11 mouse cellular contexts compared by ENCODE assay signal in genomic region chr4:133634043-133634410, GRCm38 (mm10). TPM values are rescaled to one million over a fixed set of nuclear protein-coding genes. Genes with fewer than 3 reads are reported as not detected.
DNase-seq lines count a peak whose midpoint lies in the region; ATAC-seq lines count a peak whose summit lies in the region.
"Had no signal": no experiment of that assay in that cellular context is flagged by ENCODE, and none has a peak within 500 bp of the region (broad histone marks: within the 10 kb centered on the region; RNA-seq: fewer than 3 reads in every experiment).

No protein-coding gene starts in this region.

- intact Hi-C loops in left cerebral cortex, postnatal 36 days (cut with DNase I), result no loop called here

- no peak overlapping the region for H3K27ac ChIP-seq in lung, embryonic 15.5 days
- no peak overlapping the region for H3K27ac ChIP-seq in liver, embryonic 13.5 days
- H3K27ac ChIP-seq: limb, embryonic 15.5 days; macrophage had no signal

- 75% methylated on average over 5 of the region's 5 CpGs for WGBS in lung, embryonic 15.5 days
- WGBS in liver, embryonic 13.5 days (ENCODE audit: insufficient replicate concordance), result 71% methylated on average over 5 of the region's 5 CpGs

- peaks cover 27% of the 10 kb centered on the region for H3K4me1 ChIP-seq in lung, embryonic 15.5 days
- peaks cover 40% of the 10 kb centered on the region for H3K4me1 ChIP-seq in liver, embryonic 13.5 days (replicated peaks)

- H3K9me3 ChIP-seq in lung, embryonic 15.5 days, result no peaks in the 10 kb centered on the region
- H3K9me3 ChIP-seq in liver, embryonic 13.5 days (replicated peaks), result no peaks in the 10 kb centered on the region
- H3K9me3 ChIP-seq: G1E; limb, embryonic 15.5 days had no signal

- H3K4me3 ChIP-seq in lung, embryonic 15.5 days, result no peak overlapping the region
- H3K4me3 ChIP-seq in liver, embryonic 13.5 days (replicated peaks), result peak overlapping the region; percentile 76; the same call in 1 of the 2 replicates

- no peak overlapping the region for H3K4me2 ChIP-seq in lung, embryonic 15.5 days
- H3K4me2 ChIP-seq in liver, embryonic 13.5 days, result peak overlapping the region; percentile 84

- H3K9ac ChIP-seq in lung, embryonic 15.5 days, result 0 out of 2 replicates have a peak overlapping the region, but pooled peaks have one; percentile 89
- peak overlapping the region; percentile 82; the same call in 1 of the 2 replicates for H3K9ac ChIP-seq in liver, embryonic 13.5 days
- H3K9ac ChIP-seq: limb, embryonic 15.5 days had no signal

- ATAC-seq in lung, embryonic 15.5 days (ENCODE audit: borderline replicate concordance, extremely low read depth, low FRiP score, low TSS enrichment), result no peak
- ATAC-seq in liver, embryonic 13.5 days (ENCODE audit: low read depth), result no peak

- H3K36me3 ChIP-seq in lung, embryonic 15.5 days, result no peaks in the 10 kb centered on the region
- H3K36me3 ChIP-seq in liver, embryonic 13.5 days, result no peaks in the 10 kb centered on the region
- H3K36me3 ChIP-seq: limb, embryonic 15.5 days had no signal

- peak; percentile 79 for DNase-seq in heart, adult 11 months
- no peak for DNase-seq in heart, adult 18-20 months
- no peak for DNase-seq in lung, postnatal 10 days
- DNase-seq in ES-CJ7 (ENCODE audit: low read depth, low spot score), result peak; percentile 71
- no peak for DNase-seq in liver, embryonic 13.5 days
- DNase-seq in thymus, postnatal 14 days, result no peak
- DNase-seq in left cerebral cortex, postnatal 36 days (ENCODE audit: low spot score in 2 of 2), result no peak

- no peaks in the 10 kb centered on the region for H3K27me3 ChIP-seq in lung, embryonic 15.5 days
- H3K27me3 ChIP-seq in liver, embryonic 13.5 days, result no peaks in the 10 kb centered on the region
- H3K27me3 ChIP-seq: limb, embryonic 15.5 days had no signal

RNA-seq across cellular contexts. Expression of gene Zdhhc18, which starts 15.9 kb away (rescaled TPM):
- total RNA-seq in heart, adult 18-20 months (2021), result 10 to 100 TPM; 20.9 to 31.7 TPM
- 6.2 and 7.7 TPM in 2 replicates for polyA plus RNA-seq in lung, embryonic 15.5 days (2015; fragmentation: Nextera tagmentation; extraction: Ambion mirVana)
- 1.0 and 1.1 TPM in 2 replicates for polyA plus RNA-seq in liver, embryonic 13.5 days (2015; fragmentation: Nextera tagmentation; extraction: Ambion mirVana)
- 10 to 100 TPM; 37.6 to 40.6 TPM for total RNA-seq in left cerebral cortex, postnatal 36 days (2021)

RNA-seq across cellular contexts. Expression of gene Sfn, which starts 32.1 kb away (rescaled TPM):
- total RNA-seq in heart, adult 18-20 months (2021), result 1 to 10 TPM; 1.0 to 1.4 TPM
- 17.7 and 20.9 TPM in 2 replicates for polyA plus RNA-seq in lung, embryonic 15.5 days (2015; fragmentation: Nextera tagmentation; extraction: Ambion mirVana)
- 0.77 and 0.92 TPM in 2 replicates for polyA plus RNA-seq in liver, embryonic 13.5 days (2015; fragmentation: Nextera tagmentation; extraction: Ambion mirVana)
- total RNA-seq in left cerebral cortex, postnatal 36 days (2021), result 1 to 10 TPM; 1.9 to 2.5 TPM

RNA-seq across cellular contexts. Expression of gene Pigv, which starts 38.4 kb away (rescaled TPM):
- 10 to 100 TPM; 12.5 to 12.7 TPM for total RNA-seq in heart, adult 18-20 months (2021)
- 18.4 and 20.2 TPM in 2 replicates for polyA plus RNA-seq in lung, embryonic 15.5 days (2015; fragmentation: Nextera tagmentation; extraction: Ambion mirVana)
- polyA plus RNA-seq in liver, embryonic 13.5 days (2015; fragmentation: Nextera tagmentation; extraction: Ambion mirVana), result 5.8 and 7.3 TPM in 2 replicates
- 1 to 10 TPM; 8.3 to 9.6 TPM for total RNA-seq in left cerebral cortex, postnatal 36 days (2021)

RNA-seq across cellular contexts. Expression of gene Gpn2, which starts 49.9 kb away (rescaled TPM):
- 1 to 10 TPM; 7.9 TPM for total RNA-seq in heart, adult 18-20 months (2021)
- polyA plus RNA-seq in lung, embryonic 15.5 days (2015; fragmentation: Nextera tagmentation; extraction: Ambion mirVana), result 20.7 and 20.8 TPM in 2 replicates
- polyA plus RNA-seq in liver, embryonic 13.5 days (2015; fragmentation: Nextera tagmentation; extraction: Ambion mirVana), result 12.5 and 13.5 TPM in 2 replicates
- 10 to 100 TPM in 1 of 2 experiments, 1 to 10 TPM in 1; 9.5 to 10.7 TPM for total RNA-seq in left cerebral cortex, postnatal 36 days (2021)

RNA-seq across cellular contexts. Expression of gene Gpatch3, which starts 59.5 kb away (rescaled TPM):
- 1 to 10 TPM; 3.2 to 3.6 TPM for total RNA-seq in heart, adult 18-20 months (2021)
- polyA plus RNA-seq in lung, embryonic 15.5 days (2015; fragmentation: Nextera tagmentation; extraction: Ambion mirVana), result 6.3 and 9.9 TPM in 2 replicates
- 4.3 and 4.6 TPM in 2 replicates for polyA plus RNA-seq in liver, embryonic 13.5 days (2015; fragmentation: Nextera tagmentation; extraction: Ambion mirVana)
- 10 to 100 TPM in 1 of 2 experiments, 1 to 10 TPM in 1; 9.2 to 10.3 TPM for total RNA-seq in left cerebral cortex, postnatal 36 days (2021)

Comparison
In these comparisons a context has a peak if more than half of its experiments do, and no peak if none do; other contexts are left out.
1. DNase-seq: peak in heart, adult 11 months (single experiment) and ES-CJ7 (single experiment); none in heart, adult 18-20 months (0 of 2), lung, postnatal 10 days (single experiment), liver, embryonic 13.5 days (single experiment), thymus, postnatal 14 days (single experiment) and left cerebral cortex, postnatal 36 days (0 of 2).